Comparison of ENCODE assay signal across 27 mouse cellular contexts in the genomic region with DNA sequence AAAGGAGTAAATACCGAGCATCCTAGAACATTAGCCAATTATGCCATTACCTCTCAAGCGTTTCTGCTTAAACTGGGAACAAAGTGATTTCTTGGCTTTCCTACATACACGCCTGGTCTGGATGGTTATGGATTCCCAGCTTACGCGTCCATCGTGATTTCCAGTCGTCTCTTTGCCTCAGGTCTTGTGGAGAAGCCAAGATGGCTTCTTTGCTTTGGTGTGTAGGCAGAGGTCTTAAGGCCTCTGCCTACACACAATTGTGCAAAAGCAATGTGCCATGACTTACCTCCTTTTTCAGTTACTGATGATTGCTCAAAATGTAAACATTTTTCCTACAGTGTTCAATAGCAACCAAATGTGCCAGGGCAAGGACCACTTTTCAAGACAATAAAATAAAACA.
"Had no signal": no experiment of that assay in that cellular context is flagged by ENCODE, and none has a peak within 500 bp of the region (broad histone marks: within the 10 kb centered on the region; RNA-seq: fewer than 3 reads in every experiment).

No protein-coding gene starts in this region.

- H3K9me3 ChIP-seq: heart, embryonic 10.5 days; heart, embryonic 12.5 days; hindbrain, embryonic 10.5 days; hindbrain, embryonic 12.5 days; intestine, embryonic 15.5 days; limb, embryonic 10.5 days; limb, embryonic 12.5 days; liver, embryonic 13.5 days; liver, embryonic 15.5 days had no signal

- H3K36me3 ChIP-seq: heart, embryonic 10.5 days; heart, embryonic 12.5 days; hindbrain, embryonic 10.5 days; hindbrain, embryonic 12.5 days; intestine, embryonic 15.5 days; limb, embryonic 10.5 days; limb, embryonic 12.5 days; liver, embryonic 13.5 days; liver, embryonic 15.5 days had no signal

- H3K4me3 ChIP-seq: heart, embryonic 10.5 days; heart, embryonic 12.5 days; hindbrain, embryonic 10.5 days; hindbrain, embryonic 12.5 days; intestine, embryonic 15.5 days; layer of hippocampus, adult 2 months; left cerebral cortex, adult 2 months; limb, embryonic 10.5 days; limb, embryonic 12.5 days; liver, embryonic 13.5 days; liver, embryonic 15.5 days had no signal

- H3K27me3 ChIP-seq: heart, embryonic 12.5 days; hindbrain, embryonic 12.5 days; intestine, embryonic 15.5 days; limb, embryonic 12.5 days; liver, embryonic 13.5 days; liver, embryonic 15.5 days had no signal

- H3K9ac ChIP-seq: heart, embryonic 12.5 days; hindbrain, embryonic 12.5 days; hindbrain, embryonic 14.5 days; intestine, embryonic 15.5 days; limb, embryonic 12.5 days; liver, embryonic 13.5 days; liver, embryonic 15.5 days had no signal

- ATAC-seq: hindbrain, embryonic 16.5 days; inflammation-experienced regulatory T-cells, adult 6 months; intestine, embryonic 15.5 days; intestine, postnatal 0 days had no signal

- H3K27ac ChIP-seq: heart, embryonic 10.5 days; hindbrain, embryonic 10.5 days; hindbrain, embryonic 12.5 days; hindbrain, embryonic 14.5 days; intestine, embryonic 15.5 days; layer of hippocampus, adult 2 months; left cerebral cortex, adult 2 months; limb, embryonic 10.5 days; limb, embryonic 12.5 days; liver, embryonic 13.5 days; liver, embryonic 15.5 days had no signal

- H3K4me1 ChIP-seq: heart, embryonic 10.5 days; heart, embryonic 12.5 days; hindbrain, embryonic 10.5 days; hindbrain, embryonic 12.5 days; intestine, embryonic 15.5 days; limb, embryonic 10.5 days; limb, embryonic 12.5 days; liver, embryonic 13.5 days; liver, embryonic 15.5 days had no signal

- H3K4me2 ChIP-seq: heart, embryonic 12.5 days; hindbrain, embryonic 12.5 days; hindbrain, embryonic 14.5 days; intestine, embryonic 15.5 days; limb, embryonic 12.5 days; liver, embryonic 11.5 days; liver, embryonic 13.5 days; liver, embryonic 15.5 days had no signal

- DNase-seq: gastrocnemius, postnatal 14 days; gastrocnemius, postnatal 36 days; heart, adult 18-20 months; heart, postnatal 10 days; heart, postnatal 4 days; kidney, adult 18-20 months; kidney, adult 8-10 months; kidney, postnatal 10 days; kidney, postnatal 25 days; kidney, postnatal 4 days; liver; liver, embryonic 13.5 days had no signal
